Mouse (Mus musculus) cerebellum, adult (tissue): ENCODE measurements at regions not wholly inside any gene's neighbourhood (a gene's known extent, or its start where the extent isn't known, plus 50 kb on each side); places are given as distances from the start of the nearest gene placed in this dataset.

Source experiments
- ATAC-seq: cut with Nextera tagmentation; 2 replicates; pipeline ENCODE4 v1.9.2; 2017; ENCODE audit warnings: mild to moderate bottlenecking, moderate library complexity, mixed read lengths; ENCODE audit not compliant: insufficient number of reproducible peaks, low FRiP score, low TSS enrichment

GRCm38 (mm10) chr16:30842831-30843230 lies 238.4 kb downstream of the Xxylt1 start:
- ATAC-seq: no peak

- no peak for ATAC-seq
Measured at GRCm38 (mm10) chr16:30852595-30852994, 228.6 kb downstream of the Xxylt1 start.

GRCm38 (mm10) chr16:30854716-30855115 lies 226.5 kb downstream of the Xxylt1 start:
- ATAC-seq: no peak

GRCm38 (mm10) chr16:30857656-30858055 lies 223.6 kb downstream of the Xxylt1 start:
- ATAC-seq: no peak

GRCm38 (mm10) chr16:30869136-30869909 lies 211.9 kb downstream of the Xxylt1 start:
- no peak for ATAC-seq

- ATAC-seq: no peak
Measured at GRCm38 (mm10) chr16:30870110-30870509, 211.1 kb downstream of the Xxylt1 start.

GRCm38 (mm10) chr16:30870676-30871075 lies 210.6 kb downstream of the Xxylt1 start:
- no peak for ATAC-seq

- ATAC-seq: no peak
Measured at GRCm38 (mm10) chr16:30872147-30872546, 209.1 kb downstream of the Xxylt1 start.

- ATAC-seq: no peak
Measured at GRCm38 (mm10) chr16:30873493-30874211, 207.6 kb downstream of the Xxylt1 start.

GRCm38 (mm10) chr16:30875235-30875829 lies 205.9 kb downstream of the Xxylt1 start:
- ATAC-seq: no peak

- no peak for ATAC-seq
Measured at GRCm38 (mm10) chr16:30878821-30879220, 202.4 kb downstream of the Xxylt1 start.

GRCm38 (mm10) chr16:30879878-30880277 lies 201.4 kb downstream of the Xxylt1 start:
- ATAC-seq: no peak

- no peak for ATAC-seq
Measured at GRCm38 (mm10) chr16:30880682-30881081, 200.6 kb downstream of the Xxylt1 start.

- ATAC-seq: no peak
Measured at GRCm38 (mm10) chr16:30881186-30881585, 200.0 kb downstream of the Xxylt1 start.

GRCm38 (mm10) chr16:30883490-30884188 lies 197.6 kb downstream of the Xxylt1 start:
- ATAC-seq: no peak

- no peak for ATAC-seq
Measured at GRCm38 (mm10) chr16:30884189-30884551, 197.1 kb downstream of the Xxylt1 start.

GRCm38 (mm10) chr16:30886982-30887381 lies 194.2 kb downstream of the Xxylt1 start:
- ATAC-seq: no peak

- no peak for ATAC-seq
Measured at GRCm38 (mm10) chr16:30887536-30887935, 193.7 kb downstream of the Xxylt1 start.

GRCm38 (mm10) chr16:30888556-30889323 lies 192.5 kb downstream of the Xxylt1 start:
- no peak for ATAC-seq

GRCm38 (mm10) chr16:30892606-30893005 lies 188.6 kb downstream of the Xxylt1 start:
- ATAC-seq: no peak
